Mouse (Mus musculus): ENCODE results near the gene Olfr1354. TPM values are rescaled to one million over a fixed set of nuclear protein-coding genes. Genes with fewer than 3 reads are reported as not detected.
"Not testable (repeated sequence)": the region's sequence is repeated elsewhere in the genome, so short reads cannot be mapped to it uniquely, and the experiment has no call there.

Gene Olfr1354
- not detected for total RNA-seq (2021)

- intact Hi-C loops (cut with DNase I); DNase-seq (ENCODE audit: extremely low spot score in 1 of 2, low spot score in 2 of 2): not testable (repeated sequence)
These were observed at the start of gene Olfr1354 for GRCm38 (mm10) chr10:78912871-78913270. Gene Olfr1354, plus strand, starts transcription at chr10:78913171.

DNA sequence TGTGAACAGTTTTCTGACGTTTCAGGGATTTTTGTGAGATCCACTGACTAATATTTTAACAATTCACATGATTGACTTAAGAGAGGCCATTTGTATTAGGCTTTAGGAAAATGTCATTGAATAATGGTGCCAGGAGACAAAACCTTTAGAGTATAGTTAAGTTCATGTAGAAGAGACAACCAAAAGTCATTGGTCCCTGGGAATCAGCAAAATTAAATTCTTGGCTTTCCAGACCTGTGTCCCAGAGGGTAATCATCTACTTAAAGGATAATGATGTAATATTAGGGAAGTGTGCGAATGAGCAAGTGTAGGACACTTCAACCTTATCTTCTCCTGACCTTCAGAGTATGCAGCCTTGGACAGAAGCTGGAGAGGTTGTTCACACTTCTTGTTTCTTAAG lies 37.7 kb upstream of the Olfr1354 start, which contains the start of gene Olfr1355:
Olfr1355 (plus strand) TSS at position 301 of the 400 bp plus-strand sequence.
- intact Hi-C loops (cut with DNase I), result no loop called here
- DNase-seq (ENCODE audit: extremely low spot score in 1 of 2, low spot score in 2 of 2), result no peak

- DNase-seq (ENCODE audit: extremely low spot score in 1 of 2, low spot score in 2 of 2); intact Hi-C loops (cut with DNase I): not testable (repeated sequence)
These were observed 37.4 kb downstream of the Olfr1354 start, which contains the start of gene Olfr8 for GRCm38 (mm10) chr10:78950336-78950735. Gene Olfr8, plus strand, starts transcription at chr10:78950636.

DNA sequence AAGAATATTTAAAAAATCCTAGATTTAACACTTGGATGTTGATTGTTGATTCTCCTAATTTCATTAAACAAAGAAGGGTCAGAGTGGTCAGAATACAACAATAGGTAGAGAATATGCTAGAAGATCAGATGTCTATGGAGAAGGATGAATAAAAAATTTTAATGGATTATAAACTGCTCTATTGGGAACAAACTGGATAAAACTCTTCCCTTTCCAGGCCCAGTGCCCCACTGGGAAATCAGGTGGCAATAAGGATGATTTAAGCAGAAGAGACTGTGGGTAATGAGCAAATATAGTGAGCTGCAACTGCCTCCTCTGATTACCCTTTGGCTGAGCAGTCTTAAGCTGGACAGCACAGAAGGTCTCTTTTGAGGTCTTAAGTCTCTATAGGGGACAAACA lies 50.0 kb downstream of the Olfr1354 start, which contains the start of gene Olfr1353:
Olfr1353 (plus strand) TSS at position 301 of the 400 bp plus-strand sequence.
- DNase-seq (ENCODE audit: extremely low spot score in 1 of 2, low spot score in 2 of 2); intact Hi-C loops (cut with DNase I): not testable (repeated sequence)

Other genes with a start within 250 kb of the Olfr1354 start
- not detected for gene Casp14, start 194.9 kb upstream of the Olfr1354 start, total RNA-seq (2021)
- gene Ccdc105, start 160.1 kb upstream of the Olfr1354 start, total RNA-seq (2021), result under 1 TPM; 0.20 to 0.32 TPM
- 10 to 100 TPM; 17.3 to 18.4 TPM for gene Slc1a6, start 132.7 kb upstream of the Olfr1354 start, total RNA-seq (2021)
- not detected for gene Olfr1356, start 61.0 kb upstream of the Olfr1354 start, total RNA-seq (2021)
- not detected for gene Olfr1355, start 37.6 kb upstream of the Olfr1354 start, total RNA-seq (2021)
- gene Olfr8, start 37.5 kb downstream of the Olfr1354 start, total RNA-seq (2021), result not detected
- gene Olfr1353, start 50.1 kb downstream of the Olfr1354 start, total RNA-seq (2021), result not detected
- not detected for gene Olfr1352, start 67.9 kb downstream of the Olfr1354 start, total RNA-seq (2021)
- gene Olfr1351, start 99.3 kb downstream of the Olfr1354 start, total RNA-seq (2021), result not detected
- not detected for gene Olfr57, start 115.6 kb downstream of the Olfr1354 start, total RNA-seq (2021)
- gene 2610008E11Rik, start 184.4 kb downstream of the Olfr1354 start, total RNA-seq (2021), result 10 to 100 TPM; 23.4 to 23.7 TPM
- not detected for gene Vmn2r80, start 235.6 kb downstream of the Olfr1354 start, total RNA-seq (2021)